Mouse (Mus musculus) left cerebral cortex, adult 2 months (tissue): ENCODE results near the gene Fam89b. TPM values are rescaled to one million over a fixed set of nuclear protein-coding genes. Genes with fewer than 3 reads are reported as not detected.
A peak's percentile ranks its signal among the peaks of the same experiment; 100 is the strongest.
"Not testable (repeated sequence)": the region's sequence is repeated elsewhere in the genome, so short reads cannot be mapped to it uniquely, and the experiment has no call there.

ENCODE experiments used
- DNase-seq, 2 experiments: peaks; one replicate each; pipeline ENCODE4 v3.0.0; 2021 to 2022; ENCODE audit warnings: low spot score in 2 of 2, mixed read lengths in 1 of 2; ENCODE audit errors: extremely low spot score in 1 of 2
- H3K27ac ChIP-seq: fragments of 200-600 bp; 2 replicates; pipeline ENCODE4 v1.8.1; 2022
- H3K4me3 ChIP-seq: fragments of 200-600 bp; 2 replicates; pipeline ENCODE4 v1.8.1; 2022
- CTCF ChIP-seq: fragments of 200-600 bp; IDR thresholded peaks from 2 replicates; pipeline ENCODE4 v1.8.1; 2022; ENCODE audit warnings: antibody characterized with exemption, mild to moderate bottlenecking, moderate library complexity
- intact Hi-C: fragments of 180-260 bp; cut with DNase I; formaldehyde crosslinking; loops from one replicate; pipeline ENCODE4 v1.15.1; 2025
- microRNA-seq, 2 experiments: library from miRNA; unstranded; fragments of <30 nt; microRNA quantifications; one replicate each; pipeline ENCODE4 v1.2.0; 2021
- total RNA-seq, 2 experiments: library from RNA; stranded (reverse); gene quantifications; 2 replicates each; pipeline ENCODE4 v1.2.3; 2021

Gene Fam89b
- total RNA-seq, 2 experiments from 2014 or later = 27.5 to 32.4 TPM

- H3K27ac ChIP-seq = no peak overlapping the region
- H3K4me3 ChIP-seq = peak overlapping the region; percentile 79
- no peak for TF ChIP-seq CTCF
- intact Hi-C loops = loop anchor here (2.0 to 5.0 kb wide), 2 partner anchors 51 to 320 kb away; partner anchors contain the start of genes Banf1, Eif1ad and Rela
- no peak for DNase-seq
Observed at GRCm38 (mm10) chr19:5687738-5688137, 41.7 kb downstream of the Fam89b start.

GRCm38 (mm10) chr19:5686954-5687353 lies 42.5 kb downstream of the Fam89b start:
- intact Hi-C loops = loop anchor here (5.0 kb wide), 1 partner anchor 320 kb away; the partner anchor contains the start of genes Banf1 and Eif1ad

GRCm38 (mm10) chr19:5686437-5686836 lies 43.0 kb downstream of the Fam89b start:
- intact Hi-C loops = loop anchor here (5.0 kb wide), 1 partner anchor 319 kb away; the partner anchor contains the start of genes Banf1 and Eif1ad
- TF ChIP-seq CTCF = no peak

More at GRCm38 (mm10) chr19:5686954-5687353, 42.5 kb downstream of the Fam89b start:
- not testable (repeated sequence) for H3K27ac ChIP-seq, DNase-seq, H3K4me3 ChIP-seq

GRCm38 (mm10) chr19:5685861-5686260 lies 43.6 kb downstream of the Fam89b start:
- H3K27ac ChIP-seq = no peak overlapping the region
- DNase-seq = no peak
- no peak for TF ChIP-seq CTCF
- intact Hi-C loops = loop anchor here (5.0 kb wide), 1 partner anchor 319 kb away; the partner anchor contains the start of genes Banf1 and Eif1ad
- no peak overlapping the region for H3K4me3 ChIP-seq

More at GRCm38 (mm10) chr19:5686437-5686836, 43.0 kb downstream of the Fam89b start:
- Histone ChIP-seq H3K4me3 (no peak overlapping the region), H3K27ac (no peak overlapping the region)
- no peak for DNase-seq

- Histone ChIP-seq H3K27ac (no peak overlapping the region), H3K4me3 (no peak overlapping the region)
- DNase-seq = no peak
- no peak for TF ChIP-seq CTCF
- intact Hi-C loops = loop anchor here (5.0 kb wide), 1 partner anchor 318 kb away; the partner anchor contains the start of genes Banf1 and Eif1ad
Observed at GRCm38 (mm10) chr19:5685431-5685830, 44.0 kb downstream of the Fam89b start.

GRCm38 (mm10) chr19:5684985-5685384 lies 44.5 kb downstream of the Fam89b start:
- intact Hi-C loops = loop anchor here (5.0 kb wide), 1 partner anchor 318 kb away; the partner anchor contains the start of genes Banf1 and Eif1ad
- TF ChIP-seq CTCF = no peak

GRCm38 (mm10) chr19:5684236-5684635 lies 45.2 kb downstream of the Fam89b start:
- Histone ChIP-seq H3K4me3 (no peak overlapping the region), H3K27ac (no peak overlapping the region)
- TF ChIP-seq CTCF = no peak
- DNase-seq = no peak
- intact Hi-C loops = no loop called here

More at GRCm38 (mm10) chr19:5684985-5685384, 44.5 kb downstream of the Fam89b start:
- H3K4me3 ChIP-seq = no peak overlapping the region
- no peak overlapping the region for H3K27ac ChIP-seq
- DNase-seq = no peak

- TF ChIP-seq CTCF = no peak
- no peak for DNase-seq
Observed at GRCm38 (mm10) chr19:5680432-5680831, 49.0 kb downstream of the Fam89b start.

More at GRCm38 (mm10) chr19:5680432-5680831, 49.0 kb downstream of the Fam89b start:
- H3K4me3 ChIP-seq = no peak overlapping the region
- H3K27ac ChIP-seq = no peak overlapping the region
- intact Hi-C loops = no loop called here

Small RNA genes within 50 kb of the gene (microRNA-seq; reads per million reads assigned to microRNA genes)
- 1.9 to 2.4 reads per million in 2 experiments for gene Mir6987

Other genes starting within 250 kb of the Fam89b start
- 10 to 100 TPM; 33.3 to 33.4 TPM for gene Mus81, start 241.3 kb downstream of the Fam89b start, total RNA-seq
- 1,000 to 10,000 TPM; 1,296 to 1,301 TPM for gene Cfl1, start 239.2 kb downstream of the Fam89b start, total RNA-seq
- gene 1700020D05Rik, start 225.9 kb downstream of the Fam89b start, total RNA-seq = 1 to 10 TPM; 8.0 to 9.2 TPM
- 10 to 100 TPM; 81.5 to 89.0 TPM for gene Snx32, start 219.1 kb downstream of the Fam89b start, total RNA-seq
- not detected for gene Ovol1, start 169.0 kb downstream of the Fam89b start, total RNA-seq
- 1 to 10 TPM; 5.4 to 6.0 TPM for gene Ap5b1, start 161.6 kb downstream of the Fam89b start, total RNA-seq
- gene Rnaseh2c, start 127.8 kb downstream of the Fam89b start, total RNA-seq = 10 to 100 TPM; 77.7 to 82.4 TPM
- 10 to 100 TPM; 94.3 to 99.2 TPM for gene Kat5, start 119.4 kb downstream of the Fam89b start, total RNA-seq
- gene Rela, start 92.2 kb downstream of the Fam89b start, total RNA-seq = 10 to 100 TPM; 23.4 to 25.4 TPM
- 10 to 100 TPM; 18.2 to 19.0 TPM for gene Sipa1, start 65.9 kb downstream of the Fam89b start, total RNA-seq
- gene Map3k11, start 40.9 kb downstream of the Fam89b start, total RNA-seq = 10 to 100 TPM; 16.2 to 17.0 TPM
- gene Pcnx3, start 40.7 kb downstream of the Fam89b start, total RNA-seq = 10 to 100 TPM; 77.5 to 80.0 TPM
- gene Kcnk7, start 25.3 kb downstream of the Fam89b start, total RNA-seq = not detected
- 10 to 100 TPM; 21.1 to 30.7 TPM for gene Ehbp1l1, start 3.3 kb downstream of the Fam89b start, total RNA-seq
- gene Ltbp3, start 11.3 kb upstream of the Fam89b start, total RNA-seq = 10 to 100 TPM; 38.9 to 43.1 TPM
- 10 to 100 TPM; 92.0 to 98.0 TPM for gene Scyl1, start 41.8 kb upstream of the Fam89b start, total RNA-seq
- gene Frmd8, start 145.6 kb upstream of the Fam89b start, total RNA-seq = 10 to 100 TPM; 10.1 to 13.4 TPM
- 1 to 10 TPM; 2.5 to 2.7 TPM for gene Slc25a45, start 148.2 kb upstream of the Fam89b start, total RNA-seq
- gene Tigd3, start 164.5 kb upstream of the Fam89b start, total RNA-seq = 1 to 10 TPM; 4.3 to 4.7 TPM
- 100 to 1,000 TPM in 1 of 2 experiments, 10 to 100 TPM in 1; 94.8 to 100 TPM for gene Dpf2, start 183.4 kb upstream of the Fam89b start, total RNA-seq
- 1 to 10 TPM; 4.7 to 4.9 TPM for gene Cdc42ep2, start 195.2 kb upstream of the Fam89b start, total RNA-seq
- gene Pola2, start 234.5 kb upstream of the Fam89b start, total RNA-seq = 1 to 10 TPM; 5.0 to 6.4 TPM